Mouse (Mus musculus) lung, adult 2 months (tissue): Measurements from ENCODE around the gene Prkaca.

Experiments used
- CTCF ChIP-seq: fragments of 200-500 bp; IDR thresholded peaks from 2 replicates; pipeline ENCODE4 v1.5.1; 2011; ENCODE audit warnings: mild to moderate bottlenecking, low read length, control low read depth; ENCODE audit not compliant: insufficient read depth
- POLR2A ChIP-seq: fragments of 200-500 bp; IDR thresholded peaks from 2 replicates; pipeline ENCODE4 v1.6.1; 2011; ENCODE audit warnings: low read depth, mild to moderate bottlenecking, control low read depth, low read length, borderline replicate concordance; ENCODE audit errors: extremely low read depth

DNA sequence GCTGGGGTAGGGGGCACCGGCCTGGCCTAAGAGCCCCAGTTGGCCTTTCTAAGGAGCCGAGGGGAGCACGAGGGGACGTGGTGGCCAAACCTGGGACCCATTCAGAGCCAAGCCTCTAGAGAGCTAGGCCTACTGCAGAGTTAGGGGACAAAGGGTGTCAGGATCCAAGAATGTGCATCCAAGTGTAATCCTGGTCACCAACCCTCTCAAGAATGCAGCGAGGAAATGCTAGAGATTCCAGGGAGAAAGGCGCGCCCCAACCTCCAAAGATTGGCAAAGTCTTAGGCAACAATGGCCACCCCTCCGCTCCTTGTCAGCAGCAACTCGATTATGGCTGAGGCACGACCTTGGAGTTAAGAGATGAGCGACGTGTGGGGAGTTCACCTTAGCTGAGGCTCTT is 48.8 kb downstream of the Prkaca start:
- TF ChIP-seq POLR2A (no peak), CTCF (no peak)
